Mouse (Mus musculus) lung, adult 2 months (tissue): ENCODE results near the gene Adamtsl1. TPM values are rescaled to one million over a fixed set of nuclear protein-coding genes. Genes with fewer than 3 reads are reported as not detected.

ENCODE experiments used
- DNase-seq: peaks from one replicate; pipeline ENCODE4 v3.0.0; 2022
- H3K4me1 ChIP-seq: fragments of 200-500 bp; 2 replicates; pipeline ENCODE4 v1.6.1; 2011; ENCODE audit warnings: low read length; ENCODE audit not compliant: control insufficient read depth, insufficient read depth
- H3K4me3 ChIP-seq: fragments of 200-500 bp; replicated peaks from 2 replicates; pipeline ENCODE3; 2011; ENCODE audit warnings: low read depth, mild to moderate bottlenecking, control low read depth, low read length; ENCODE audit errors: extremely low read depth
- CTCF ChIP-seq: fragments of 200-500 bp; IDR thresholded peaks from 2 replicates; pipeline ENCODE4 v1.5.1; 2011; ENCODE audit warnings: mild to moderate bottlenecking, low read length, control low read depth; ENCODE audit not compliant: insufficient read depth
- POLR2A ChIP-seq: fragments of 200-500 bp; IDR thresholded peaks from 2 replicates; pipeline ENCODE4 v1.6.1; 2011; ENCODE audit warnings: low read depth, mild to moderate bottlenecking, control low read depth, low read length, borderline replicate concordance; ENCODE audit errors: extremely low read depth
- WGBS: fragments of 180-500 bp; shearing (Covaris S2); methylation state at CpG from one replicate; pipeline ENCODE4 v1.1.7; 2018; 5-methylcytosine and 5-hydroxymethylcytosine counted together
- polyA plus RNA-seq: library from polyadenylated mRNA; depleted of rRNA; stranded (reverse); fragments of >200 nt; gene quantifications from 2 replicates; pipeline ENCODE4 v1.2.3, GENCODE M21; 2012

The Adamtsl1 gene
- polyA plus RNA-seq, 1 experiment, result 10.8 TPM

DNA sequence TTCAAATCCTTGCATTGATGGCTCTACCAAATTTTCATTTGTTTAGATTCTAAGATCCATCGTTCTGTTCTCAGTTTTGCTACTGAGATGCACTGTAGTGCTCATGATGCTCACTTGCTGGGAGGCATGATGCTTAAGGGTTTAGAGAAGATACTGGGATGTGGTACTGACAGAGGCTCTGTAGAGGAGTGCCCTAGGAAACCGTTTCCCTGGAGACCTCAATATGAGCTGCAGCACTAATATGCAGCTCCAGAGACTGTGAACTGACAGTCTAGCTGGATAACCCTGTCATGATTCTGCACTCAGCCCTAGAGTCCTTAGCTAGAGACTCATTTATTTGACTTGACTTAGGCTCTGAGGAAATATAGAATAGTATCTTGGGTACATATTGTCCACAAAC is 756.1 kb downstream of the Adamtsl1 start:
- Histone ChIP-seq H3K4me3 (no peak overlapping the region), H3K4me1 (no peaks in the 10 kb centered on the region)
- WGBS, result 69% methylated on average over 2 of the region's 2 CpGs
- DNase-seq, result no peak
- TF ChIP-seq POLR2A (no peak), CTCF (no peak)

DNA sequence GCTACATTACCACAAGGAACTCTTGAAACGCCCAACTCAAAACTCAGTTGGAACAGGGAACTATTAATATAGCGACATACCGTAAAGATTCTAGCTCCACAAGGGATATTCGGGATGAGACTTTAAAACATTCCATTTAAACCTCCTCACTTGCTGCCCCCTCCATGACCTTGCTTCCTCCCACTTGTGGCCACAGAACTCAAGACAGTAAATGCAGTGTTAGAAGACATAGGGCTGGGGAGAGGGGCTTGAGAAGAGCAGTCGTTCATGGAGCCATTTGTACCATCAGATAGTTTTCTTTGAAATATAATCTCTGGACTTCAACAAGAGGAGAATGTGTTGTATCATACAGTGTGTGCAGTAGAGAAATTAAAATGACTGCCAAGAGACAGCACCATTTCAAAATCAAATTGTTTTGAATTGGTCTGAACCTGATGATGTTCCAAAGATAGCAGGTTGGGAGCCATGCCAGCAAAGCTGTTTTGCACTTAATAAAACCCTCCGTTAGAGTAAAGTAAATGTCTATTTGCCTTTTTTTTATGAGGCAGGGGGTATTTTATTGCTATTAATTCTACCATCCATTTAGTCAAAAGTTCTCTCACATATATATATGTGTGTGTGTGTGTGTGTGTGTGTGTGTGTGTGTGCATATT is 759.9 kb downstream of the Adamtsl1 start:
- Histone ChIP-seq H3K4me3 (no peak overlapping the region), H3K4me1 (no peaks in the 10 kb centered on the region; the same call in 1 of the 2 replicates)
- no peak for TF ChIP-seq POLR2A
- TF ChIP-seq CTCF, result no peak
- no peak for DNase-seq
- WGBS, result 62% methylated on average over 6 of the region's 6 CpGs

DNA sequence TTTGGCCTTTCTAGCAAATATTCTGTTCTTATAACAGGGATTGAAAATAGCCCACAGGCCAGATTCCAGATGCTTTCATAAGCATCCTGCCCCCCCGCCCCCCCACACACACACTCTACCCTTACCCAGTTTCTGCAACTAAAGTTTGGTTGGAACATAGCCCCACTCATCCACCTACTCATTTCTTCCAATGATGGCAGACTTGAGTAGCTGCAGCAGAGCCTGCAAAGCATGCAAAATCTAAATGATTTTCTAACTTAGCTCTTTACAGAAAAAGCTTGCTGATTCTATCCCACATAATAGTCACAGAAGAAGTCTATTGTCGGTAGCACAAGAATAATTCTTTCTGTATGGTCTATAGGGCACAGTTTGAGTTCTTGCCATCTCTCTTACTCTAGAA is 760.7 kb downstream of the Adamtsl1 start:
- DNase-seq, result no peak
- Histone ChIP-seq H3K4me1 (no peaks in the 10 kb centered on the region; the same call in 1 of the 2 replicates), H3K4me3 (no peak overlapping the region)
- TF ChIP-seq POLR2A (no peak), CTCF (no peak)
- WGBS, result 79% methylated on average over 2 of the region's 2 CpGs

DNA sequence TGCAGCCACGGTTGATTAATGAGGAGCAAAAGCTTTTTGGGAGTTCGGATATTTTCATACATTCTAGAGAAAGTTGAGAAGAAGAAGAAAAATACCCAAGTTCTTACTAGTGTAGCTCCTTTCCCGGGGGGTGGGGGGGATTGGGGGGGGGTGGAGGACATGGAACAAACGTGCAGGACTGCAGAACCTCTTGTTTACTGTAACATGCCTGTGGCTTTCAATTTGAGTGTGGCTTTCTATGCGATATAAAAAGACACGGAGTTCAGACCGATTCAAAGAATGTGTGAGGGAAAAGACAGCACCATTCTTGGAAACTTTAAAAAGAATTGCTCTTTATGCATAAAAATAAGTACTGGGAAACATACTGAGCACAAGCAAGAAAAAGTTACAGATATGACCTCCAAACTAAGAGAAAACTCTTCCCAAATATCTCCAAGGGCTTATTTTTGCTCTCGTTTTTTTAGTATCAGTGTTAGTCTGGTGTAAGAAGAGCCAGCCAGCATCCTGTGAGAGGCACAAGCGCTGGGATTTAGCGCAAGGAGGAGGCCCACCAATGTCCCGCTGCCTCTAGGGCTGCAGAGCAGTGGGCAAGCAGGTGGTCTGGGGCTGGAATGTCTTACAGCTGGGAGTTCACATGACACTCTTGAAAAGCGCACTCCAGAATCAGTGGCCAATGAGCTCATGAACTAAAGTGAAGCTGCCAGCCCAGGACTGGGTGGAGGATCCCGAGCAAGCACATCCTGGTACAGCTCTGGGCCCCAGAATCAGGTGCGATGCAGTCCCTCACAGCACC is 762.2 kb downstream of the Adamtsl1 start:
- TF ChIP-seq POLR2A (no peak), CTCF (no peak)
- WGBS, result 51% methylated on average over 14 of the region's 14 CpGs
- Histone ChIP-seq H3K4me1 (no peaks in the 10 kb centered on the region; the same call in 1 of the 2 replicates), H3K4me3 (no peak overlapping the region)
- DNase-seq, result no peak

DNA sequence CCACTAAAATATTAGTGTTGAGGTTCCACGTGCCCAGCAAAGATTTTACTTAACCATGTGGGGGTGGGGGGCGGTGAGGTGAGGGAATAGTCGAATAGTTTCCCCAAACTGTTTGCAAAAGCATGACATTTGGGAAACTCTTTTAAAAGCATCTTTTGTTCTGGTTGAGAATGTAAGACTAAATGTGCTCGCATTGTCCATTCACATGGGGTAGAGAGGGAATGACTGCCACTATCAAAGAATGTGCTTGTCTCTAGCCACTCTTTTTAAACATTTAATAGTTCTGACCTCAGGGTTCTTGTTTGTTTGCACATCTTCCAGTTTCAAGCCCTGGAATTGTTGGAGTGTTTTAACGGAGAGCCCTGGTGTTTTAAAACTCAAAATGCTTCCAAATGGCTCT is 764.6 kb downstream of the Adamtsl1 start:
- WGBS, result 42% methylated on average over 5 of the region's 5 CpGs
- DNase-seq, result no peak
- Histone ChIP-seq H3K4me1 (no peaks in the 10 kb centered on the region; the same call in 1 of the 2 replicates), H3K4me3 (no peak overlapping the region)
- TF ChIP-seq CTCF (no peak), POLR2A (no peak)

DNA sequence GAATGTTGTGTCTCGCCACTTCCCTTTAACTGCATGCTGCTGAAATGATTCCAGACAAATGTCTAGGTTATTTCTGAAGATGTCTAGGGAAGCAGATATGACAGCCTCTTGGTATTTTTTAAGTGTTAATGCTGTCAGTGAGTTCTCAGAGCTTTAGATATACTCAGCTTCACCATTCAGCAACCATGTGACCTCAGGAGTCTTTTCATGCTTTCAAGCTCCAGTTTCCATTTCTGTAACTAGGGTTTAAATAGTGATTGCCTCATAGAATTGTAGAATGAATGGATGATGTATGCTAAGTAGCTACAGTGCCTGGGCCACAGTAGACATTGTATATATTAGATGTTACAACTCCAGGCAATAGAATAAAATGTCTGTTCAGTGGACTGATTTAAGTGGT is 772.6 kb downstream of the Adamtsl1 start:
- DNase-seq, result no peak
- 93% methylated on average over 1 of the region's 1 CpGs for WGBS
- TF ChIP-seq POLR2A, result no peak
- no peak for TF ChIP-seq CTCF
- H3K4me1 ChIP-seq, result no peaks in the 10 kb centered on the region
- H3K4me3 ChIP-seq, result no peak overlapping the region

DNA sequence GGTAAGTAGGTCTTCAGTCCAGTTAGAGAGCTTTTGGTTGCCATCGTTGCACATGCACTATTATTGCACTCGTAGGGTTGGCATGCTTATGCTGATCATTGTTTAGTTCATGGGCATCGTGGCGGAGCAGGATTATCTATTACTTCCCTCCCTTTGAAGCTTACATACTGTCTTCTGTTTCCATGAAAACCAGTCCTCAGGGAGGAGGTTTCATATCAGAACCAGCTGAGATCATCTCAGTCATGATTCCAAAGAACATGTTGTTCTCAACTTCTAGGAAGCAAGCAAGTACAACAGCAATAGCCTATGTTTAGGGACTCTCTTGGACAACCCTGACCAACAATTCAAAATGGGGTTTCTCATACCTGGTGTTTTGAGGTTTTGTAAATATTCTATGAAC is 774.3 kb downstream of the Adamtsl1 start:
- 74% methylated on average over 4 of the region's 4 CpGs for WGBS
- no peak overlapping the region for H3K4me3 ChIP-seq
- TF ChIP-seq POLR2A, result no peak
- H3K4me1 ChIP-seq, result no peaks in the 10 kb centered on the region
- no peak for DNase-seq

DNA sequence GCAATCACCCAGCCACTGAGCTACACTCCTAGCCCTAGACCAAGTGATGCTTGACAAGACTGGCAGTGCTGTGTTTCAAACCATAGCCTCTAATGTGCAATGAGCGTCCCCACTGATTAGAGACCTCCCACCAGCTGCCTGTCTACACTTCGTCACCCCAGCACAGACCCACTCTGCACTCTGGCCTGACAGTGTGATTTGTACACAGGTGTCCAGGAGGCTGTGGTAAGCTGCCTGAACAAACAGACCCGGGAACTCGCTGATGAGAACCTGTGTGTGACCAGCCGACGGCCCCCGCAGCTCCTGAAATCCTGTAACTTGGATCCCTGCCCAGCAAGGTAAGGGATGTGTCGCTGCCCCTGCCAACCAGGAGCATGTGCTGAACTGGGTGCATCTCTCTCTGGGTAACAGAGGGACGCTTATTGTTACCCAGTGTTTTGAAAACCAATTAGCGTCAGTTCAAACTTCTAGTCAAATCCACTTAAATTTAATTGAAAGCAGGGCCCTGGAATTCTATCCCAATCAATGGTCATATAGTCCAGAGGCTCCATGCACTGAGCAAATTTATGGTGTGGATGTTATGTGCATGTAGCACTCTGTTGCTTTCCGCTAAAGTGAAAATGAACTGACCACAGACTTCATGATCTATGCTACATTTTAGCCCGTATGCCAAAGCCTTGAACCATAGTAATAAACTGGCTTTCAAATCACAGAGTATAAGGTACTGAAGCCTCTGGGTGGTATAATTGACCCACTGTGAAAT is 775.7 kb downstream of the Adamtsl1 start:
- no peak for DNase-seq
- Histone ChIP-seq H3K4me1 (no peaks in the 10 kb centered on the region), H3K4me3 (no peak overlapping the region)
- 79% methylated on average over 12 of the region's 12 CpGs for WGBS
- no peak for TF ChIP-seq POLR2A
- no peak for TF ChIP-seq CTCF

DNA sequence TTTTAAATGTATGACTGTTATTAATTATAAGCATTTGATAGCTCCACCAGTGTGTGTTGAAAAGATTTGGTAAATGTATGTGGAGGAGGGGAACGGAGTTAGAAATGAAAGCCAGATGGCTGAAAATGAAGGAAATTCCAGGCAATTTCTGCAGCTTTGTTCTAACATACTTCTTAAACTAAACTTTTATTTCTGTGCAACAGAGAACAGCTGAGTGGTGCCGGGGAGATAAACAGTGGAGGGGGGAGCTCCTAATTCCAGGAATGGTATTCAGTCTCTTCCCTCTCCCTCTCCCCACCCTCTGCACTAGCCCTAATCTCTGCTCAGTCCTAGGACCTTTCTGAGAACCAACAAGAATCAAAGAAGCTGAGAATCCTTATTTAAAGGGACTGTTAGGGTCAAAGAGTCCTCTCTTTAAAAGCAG is 780.9 kb downstream of the Adamtsl1 start:
- no peak for TF ChIP-seq CTCF
- TF ChIP-seq POLR2A, result no peak
- Histone ChIP-seq H3K4me1 (no peaks in the 10 kb centered on the region), H3K4me3 (no peak overlapping the region)
- 68% methylated on average over 2 of the region's 2 CpGs for WGBS
- no peak for DNase-seq

DNA sequence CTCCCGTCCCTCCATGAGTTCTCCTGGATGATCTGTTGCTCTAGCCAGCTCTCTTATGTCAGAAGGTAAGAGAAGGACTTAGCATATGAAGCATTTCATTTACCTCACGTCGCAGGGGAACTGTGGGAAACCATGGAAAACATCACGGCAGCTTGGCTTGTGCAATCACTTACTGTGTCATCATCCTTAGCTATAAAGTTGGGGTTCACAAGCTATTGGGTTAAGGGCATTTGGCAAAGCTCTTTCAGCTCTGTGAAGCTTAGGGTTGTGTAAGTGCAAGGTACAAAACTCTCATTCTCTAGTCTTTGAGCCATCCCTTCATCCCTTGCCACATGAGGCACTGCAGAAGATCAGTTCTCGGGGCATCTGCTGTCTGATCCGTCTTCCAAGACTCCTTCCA is 787.5 kb downstream of the Adamtsl1 start:
- no peak for DNase-seq
- H3K4me3 ChIP-seq, result no peak overlapping the region
- WGBS, result 80% methylated on average over 6 of the region's 6 CpGs
- no peak for TF ChIP-seq CTCF
- TF ChIP-seq POLR2A, result no peak
- no peaks in the 10 kb centered on the region for H3K4me1 ChIP-seq
